Mouse (Mus musculus): Measurements from ENCODE around the gene Olfr1225. TPM values are rescaled to one million over a fixed set of nuclear protein-coding genes. Genes with fewer than 3 reads are reported as not detected.

The Olfr1225 gene
- polyA plus RNA-seq, 1 experiment from 2014 or later = not detected

Other genes with a start within 250 kb of the Olfr1225 start
- not detected in 2 replicates for gene Olfr1211, start 236.6 kb downstream of the Olfr1225 start, polyA plus RNA-seq (2014; fragmentation: Nextera tagmentation; extraction: Ambion mirVana)
- not detected in 2 replicates for gene Olfr1212, start 220.7 kb downstream of the Olfr1225 start, polyA plus RNA-seq (2014; fragmentation: Nextera tagmentation; extraction: Ambion mirVana)
- not detected in 2 replicates for gene Gm13762, start 194.4 kb downstream of the Olfr1225 start, polyA plus RNA-seq (2014; fragmentation: Nextera tagmentation; extraction: Ambion mirVana)
- gene Olfr1214, start 182.0 kb downstream of the Olfr1225 start, polyA plus RNA-seq (2014; fragmentation: Nextera tagmentation; extraction: Ambion mirVana) = not detected in 2 replicates
- not detected in 2 replicates for gene Olfr1215, start 167.7 kb downstream of the Olfr1225 start, polyA plus RNA-seq (2014; fragmentation: Nextera tagmentation; extraction: Ambion mirVana)
- gene Olfr1216, start 156.3 kb downstream of the Olfr1225 start, polyA plus RNA-seq (2014; fragmentation: Nextera tagmentation; extraction: Ambion mirVana) = not detected in 2 replicates
- not detected in 2 replicates for gene Olfr1217, start 142.6 kb downstream of the Olfr1225 start, polyA plus RNA-seq (2014; fragmentation: Nextera tagmentation; extraction: Ambion mirVana)
- gene Olfr1218, start 113.5 kb downstream of the Olfr1225 start, polyA plus RNA-seq (2014; fragmentation: Nextera tagmentation; extraction: Ambion mirVana) = not detected in 2 replicates
- gene Olfr1219, start 91.2 kb downstream of the Olfr1225 start, polyA plus RNA-seq (2014; fragmentation: Nextera tagmentation; extraction: Ambion mirVana) = not detected in 2 replicates
- gene Olfr1220, start 67.8 kb downstream of the Olfr1225 start, polyA plus RNA-seq (2014; fragmentation: Nextera tagmentation; extraction: Ambion mirVana) = not detected in 2 replicates
- gene Olfr1221, start 57.4 kb downstream of the Olfr1225 start, polyA plus RNA-seq (2014; fragmentation: Nextera tagmentation; extraction: Ambion mirVana) = not detected in 2 replicates
- gene Olfr1222, start 41.6 kb downstream of the Olfr1225 start, polyA plus RNA-seq (2014; fragmentation: Nextera tagmentation; extraction: Ambion mirVana) = not detected in 2 replicates
- gene Olfr1223, start 23.1 kb downstream of the Olfr1225 start, polyA plus RNA-seq (2014; fragmentation: Nextera tagmentation; extraction: Ambion mirVana) = not detected in 2 replicates
- not detected in 2 replicates for gene Olfr1224-ps1, start 10.6 kb downstream of the Olfr1225 start, polyA plus RNA-seq (2014; fragmentation: Nextera tagmentation; extraction: Ambion mirVana)
- gene Olfr1226, start 25.4 kb upstream of the Olfr1225 start, polyA plus RNA-seq (2014; fragmentation: Nextera tagmentation; extraction: Ambion mirVana) = not detected in 2 replicates
- gene Olfr1228, start 79.4 kb upstream of the Olfr1225 start, polyA plus RNA-seq (2014; fragmentation: Nextera tagmentation; extraction: Ambion mirVana) = not detected in 2 replicates
- gene Olfr1229, start 113.3 kb upstream of the Olfr1225 start, polyA plus RNA-seq (2014; fragmentation: Nextera tagmentation; extraction: Ambion mirVana) = not detected in 2 replicates
- gene Olfr1230, start 122.6 kb upstream of the Olfr1225 start, polyA plus RNA-seq (2014; fragmentation: Nextera tagmentation; extraction: Ambion mirVana) = not detected in 2 replicates
- not detected in 2 replicates for gene Olfr1231, start 132.4 kb upstream of the Olfr1225 start, polyA plus RNA-seq (2014; fragmentation: Nextera tagmentation; extraction: Ambion mirVana)
- not detected in 2 replicates for gene Olfr1232, start 155.0 kb upstream of the Olfr1225 start, polyA plus RNA-seq (2014; fragmentation: Nextera tagmentation; extraction: Ambion mirVana)
- not detected in 2 replicates for gene Olfr1233, start 167.7 kb upstream of the Olfr1225 start, polyA plus RNA-seq (2014; fragmentation: Nextera tagmentation; extraction: Ambion mirVana)
- not detected in 2 replicates for gene Olfr1234, start 190.2 kb upstream of the Olfr1225 start, polyA plus RNA-seq (2014; fragmentation: Nextera tagmentation; extraction: Ambion mirVana)
- gene Olfr1238, start 235.0 kb upstream of the Olfr1225 start, polyA plus RNA-seq (2014; fragmentation: Nextera tagmentation; extraction: Ambion mirVana) = not detected in 2 replicates
- gene Olfr1239, start 245.7 kb upstream of the Olfr1225 start, polyA plus RNA-seq (2014; fragmentation: Nextera tagmentation; extraction: Ambion mirVana) = not detected in 2 replicates